Mouse (Mus musculus) lung, adult 2 months (tissue): Measurements from ENCODE around the gene Wdr60.

Experiments used
- CTCF ChIP-seq: fragments of 200-500 bp; IDR thresholded peaks from 2 replicates; pipeline ENCODE4 v1.5.1; 2011; ENCODE audit warnings: mild to moderate bottlenecking, low read length, control low read depth; ENCODE audit not compliant: insufficient read depth
- POLR2A ChIP-seq: fragments of 200-500 bp; IDR thresholded peaks from 2 replicates; pipeline ENCODE4 v1.6.1; 2011; ENCODE audit warnings: low read depth, mild to moderate bottlenecking, control low read depth, low read length, borderline replicate concordance; ENCODE audit errors: extremely low read depth

DNA sequence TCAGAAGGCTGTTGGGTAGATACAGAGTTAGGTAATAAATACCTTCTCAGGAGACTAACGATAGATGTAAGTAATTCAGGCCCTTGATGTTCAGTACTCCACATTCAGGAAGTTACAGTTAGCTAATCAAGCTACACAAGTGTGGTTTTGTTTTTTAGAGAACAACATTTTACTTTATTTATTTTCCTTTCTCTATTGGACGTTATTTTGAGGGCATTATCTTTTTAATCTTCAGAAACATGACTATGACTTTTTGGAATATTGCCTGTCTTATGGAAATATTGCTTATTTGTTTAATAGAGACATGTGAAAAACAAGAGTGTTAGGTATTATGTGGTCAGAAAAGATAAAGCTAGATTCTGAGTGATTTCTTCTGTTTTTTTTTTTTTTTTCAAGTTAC is 30.4 kb upstream of the Wdr60 start:
- TF ChIP-seq POLR2A (no peak), CTCF (no peak)
